Mouse (Mus musculus) erythroblast, adult 5-6 weeks (primary cell): Measurements from ENCODE around the gene Fkbpl. TPM values are rescaled to one million over a fixed set of nuclear protein-coding genes. Genes with fewer than 3 reads are reported as not detected.
A peak's percentile ranks its signal among the peaks of the same experiment; 100 is the strongest.

Experiments used
- ATAC-seq: replicated peaks from 2 replicates; pipeline ENCODE4 v1.8.0; 2016; ENCODE audit warnings: moderate number of reproducible peaks, mild to moderate bottlenecking, moderate TSS enrichment, inconsistent platforms; ENCODE audit not compliant: poor library complexity, low FRiP score, severe bottlenecking
- total RNA-seq, 2 experiments: library from RNA; stranded (forward) in 1 of 2; stranded (reverse) in 1 of 2; fragments of 150-400 nt in 1 of 2; fragments of 200-764, 138-1000 nt in 1 of 2; gene quantifications; 2 replicates each; pipeline versions ENCODE4 v1.2.3 to v1.2.4; 2015 to 2017; ENCODE audit warnings: low replicate concordance in 2 of 2

Gene Fkbpl
- total RNA-seq, 2 experiments from 2014 or later, result 3.9 TPM; not detected in 1

GRCm38 (mm10) chr17:34645256-34645829 lies 779 bp downstream of the Fkbpl start:
- no peak for ATAC-seq

- ATAC-seq, result no peak
Observed at GRCm38 (mm10) chr17:34645831-34646511, 1.4 kb downstream of the Fkbpl start.

- ATAC-seq, result peak; percentile 93
Observed at GRCm38 (mm10) chr17:34646906-34647787, 2.6 kb downstream of the Fkbpl start, which contains the start of gene Atf6b. Gene Atf6b (plus strand): TSS chr17:34647146.

GRCm38 (mm10) chr17:34648141-34648890 lies 3.8 kb downstream of the Fkbpl start:
- ATAC-seq, result no peak

- no peak for ATAC-seq
Observed at GRCm38 (mm10) chr17:34649106-34649864, 4.7 kb downstream of the Fkbpl start.

DNA sequence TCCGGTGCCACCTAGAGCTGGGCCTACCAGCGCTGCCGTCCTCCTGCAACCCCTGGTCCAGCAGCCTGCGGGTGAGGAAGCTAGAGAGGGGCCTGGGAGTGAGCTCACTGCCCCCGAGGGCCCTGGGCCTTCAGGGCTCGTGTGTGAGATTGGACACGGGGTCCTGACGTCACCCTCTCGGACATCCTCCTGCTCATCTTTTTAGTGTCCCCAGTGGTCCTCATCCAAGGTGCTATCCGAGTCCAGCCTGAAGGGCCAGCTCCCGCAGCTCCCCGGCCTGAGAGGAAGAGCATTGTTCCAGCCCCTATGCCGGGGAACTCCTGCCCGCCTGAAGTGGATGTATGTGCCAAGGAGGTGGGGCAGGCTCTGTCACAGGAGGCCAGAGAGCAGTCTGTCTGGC lies 6.2 kb downstream of the Fkbpl start:
- no peak for ATAC-seq

DNA sequence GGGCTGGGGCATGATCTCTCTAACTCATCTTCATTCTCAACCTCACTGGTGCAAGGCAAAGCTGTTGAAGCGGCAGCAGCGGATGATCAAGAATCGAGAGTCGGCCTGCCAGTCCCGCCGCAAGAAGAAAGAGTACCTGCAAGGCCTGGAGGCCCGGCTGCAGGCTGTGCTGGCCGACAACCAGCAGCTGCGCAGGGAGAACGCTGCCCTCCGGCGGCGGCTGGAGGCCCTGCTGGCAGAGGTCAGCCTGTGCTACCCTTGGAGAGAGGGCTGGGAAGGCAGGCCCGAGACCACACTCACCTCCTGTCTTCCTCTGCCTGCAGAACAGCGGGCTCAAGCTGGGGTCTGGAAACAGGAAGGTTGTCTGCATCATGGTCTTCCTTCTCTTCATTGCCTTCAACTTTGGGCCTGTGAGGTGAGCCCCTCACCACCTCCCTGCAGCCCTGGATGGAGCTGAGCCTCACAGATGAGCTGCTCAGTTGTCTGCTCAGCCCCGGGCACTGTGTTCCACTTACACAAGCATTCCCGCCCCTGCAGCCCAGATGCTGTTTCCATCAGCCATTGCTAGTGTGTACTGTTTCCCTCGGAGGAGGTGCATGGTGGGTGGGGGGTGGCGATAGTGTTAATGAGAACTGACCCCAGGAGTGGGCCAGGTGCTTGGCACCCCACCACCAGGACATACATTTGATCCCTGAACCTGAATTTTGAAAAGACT lies 7.1 kb downstream of the Fkbpl start:
- ATAC-seq, result no peak

DNA sequence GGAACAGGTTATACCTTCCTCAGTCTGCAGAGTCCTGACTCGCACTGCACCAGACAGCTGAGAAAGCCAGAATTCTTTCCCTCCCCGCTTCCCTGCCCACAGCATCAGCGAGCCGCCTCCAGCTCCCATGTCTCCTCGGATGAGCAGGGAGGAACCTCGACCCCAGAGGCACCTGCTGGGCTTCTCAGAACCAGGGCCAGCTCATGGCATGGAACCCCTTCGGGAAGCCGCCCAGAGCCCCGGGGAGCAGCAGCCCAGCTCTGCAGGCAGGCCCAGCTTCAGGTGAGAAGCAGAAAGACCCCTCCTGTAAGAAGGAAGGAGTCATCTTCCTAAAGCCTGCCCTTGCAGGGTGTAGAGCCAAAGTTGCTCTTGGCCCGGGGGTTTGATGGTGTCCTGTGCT lies 8.0 kb downstream of the Fkbpl start:
- ATAC-seq, result no peak

DNA sequence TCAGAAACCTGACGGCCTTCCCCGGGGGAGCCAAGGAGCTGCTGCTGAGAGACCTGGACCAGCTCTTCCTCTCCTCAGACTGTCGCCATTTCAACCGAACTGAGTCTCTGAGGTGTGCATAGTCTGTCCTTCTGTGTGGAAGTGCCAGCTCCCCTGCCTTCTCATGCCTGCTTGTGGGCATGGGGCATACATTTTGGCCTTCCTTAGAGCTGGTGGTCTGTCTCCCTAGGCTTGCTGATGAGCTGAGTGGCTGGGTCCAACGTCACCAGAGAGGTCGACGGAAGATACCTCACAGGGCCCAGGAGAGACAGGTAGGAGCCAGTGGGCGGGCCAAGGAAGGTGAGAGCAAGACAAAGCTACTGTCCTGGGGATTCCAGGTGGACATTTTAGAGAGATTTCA lies 8.4 kb downstream of the Fkbpl start:
- no peak for ATAC-seq

DNA sequence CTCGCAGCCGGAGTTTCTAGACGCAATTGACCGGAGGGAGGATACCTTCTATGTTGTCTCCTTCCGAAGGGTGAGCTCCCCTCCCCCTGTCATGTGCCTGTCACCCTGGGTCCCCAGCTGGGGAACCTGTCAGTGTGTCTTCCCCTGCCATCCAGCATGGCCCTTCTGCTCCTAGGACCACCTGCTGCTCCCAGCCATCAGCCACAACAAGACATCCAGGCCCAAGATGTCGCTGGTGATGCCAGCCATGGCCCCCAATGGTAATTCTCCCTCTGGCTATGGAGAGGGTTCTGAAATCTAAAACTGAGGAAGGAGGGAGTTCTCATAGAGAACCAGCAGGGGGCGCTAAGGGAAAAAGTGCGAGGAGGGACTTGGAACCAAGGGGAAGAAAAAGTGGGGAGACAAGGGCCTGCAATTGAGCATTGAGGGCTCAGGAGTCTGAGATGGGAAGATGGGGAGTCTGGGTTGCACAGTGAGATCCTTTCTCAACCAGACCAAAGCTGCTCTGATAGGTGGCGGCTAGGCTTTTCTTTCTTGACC lies 9.3 kb downstream of the Fkbpl start:
- peak; percentile 47; the same call in 1 of the 2 replicates for ATAC-seq

GRCm38 (mm10) chr17:34654392-34654791 lies 9.8 kb downstream of the Fkbpl start:
- ATAC-seq, result no peak

GRCm38 (mm10) chr17:34655160-34655559 lies 10.6 kb downstream of the Fkbpl start:
- no peak for ATAC-seq

- no peak for ATAC-seq
Observed at GRCm38 (mm10) chr17:34655581-34655991, 11.0 kb downstream of the Fkbpl start.

DNA sequence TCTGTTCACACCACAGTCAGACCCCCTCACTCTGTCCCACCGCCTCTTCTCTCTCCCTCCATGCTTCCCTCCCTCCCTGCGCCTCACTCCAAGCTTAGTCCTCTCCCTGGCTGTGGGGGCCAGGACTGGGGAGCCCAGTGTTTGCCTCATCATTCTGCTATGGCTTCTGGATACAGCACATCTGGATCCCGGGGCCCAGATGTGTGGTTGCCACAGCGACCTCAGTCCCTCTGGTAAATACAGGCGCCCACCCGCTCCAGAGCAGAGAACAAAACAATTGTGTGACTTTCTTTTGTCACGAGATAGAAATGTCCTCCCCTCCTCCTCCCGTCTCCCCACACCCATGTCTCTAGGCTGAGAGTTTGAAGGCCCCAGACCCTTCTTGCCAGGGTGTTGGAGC lies 12.1 kb downstream of the Fkbpl start:
- ATAC-seq, result no peak

- no peak for ATAC-seq
Observed at GRCm38 (mm10) chr17:34657271-34657670, 12.7 kb downstream of the Fkbpl start.

- ATAC-seq, result no peak
Observed at GRCm38 (mm10) chr17:34658145-34658544, 13.6 kb downstream of the Fkbpl start.

DNA sequence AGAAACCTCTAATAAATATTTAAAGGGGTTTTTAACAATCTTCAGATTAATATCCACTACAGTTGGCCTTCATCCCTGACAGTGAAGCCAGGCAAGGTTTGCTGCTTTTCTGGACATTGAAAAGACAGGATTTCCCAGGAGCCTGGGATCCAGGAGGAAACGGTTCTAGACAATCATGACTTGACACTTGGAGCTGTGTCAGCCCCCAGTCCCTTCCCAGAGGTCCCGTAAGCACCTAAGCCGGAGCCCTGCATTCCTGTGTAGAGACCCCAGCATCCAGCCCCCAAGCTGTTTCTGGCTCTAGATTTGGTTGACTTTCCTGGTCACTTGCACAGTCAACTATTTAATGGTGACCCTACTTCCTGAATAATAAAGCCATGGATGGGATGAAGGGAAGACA lies 14.0 kb downstream of the Fkbpl start:
- ATAC-seq, result no peak

DNA sequence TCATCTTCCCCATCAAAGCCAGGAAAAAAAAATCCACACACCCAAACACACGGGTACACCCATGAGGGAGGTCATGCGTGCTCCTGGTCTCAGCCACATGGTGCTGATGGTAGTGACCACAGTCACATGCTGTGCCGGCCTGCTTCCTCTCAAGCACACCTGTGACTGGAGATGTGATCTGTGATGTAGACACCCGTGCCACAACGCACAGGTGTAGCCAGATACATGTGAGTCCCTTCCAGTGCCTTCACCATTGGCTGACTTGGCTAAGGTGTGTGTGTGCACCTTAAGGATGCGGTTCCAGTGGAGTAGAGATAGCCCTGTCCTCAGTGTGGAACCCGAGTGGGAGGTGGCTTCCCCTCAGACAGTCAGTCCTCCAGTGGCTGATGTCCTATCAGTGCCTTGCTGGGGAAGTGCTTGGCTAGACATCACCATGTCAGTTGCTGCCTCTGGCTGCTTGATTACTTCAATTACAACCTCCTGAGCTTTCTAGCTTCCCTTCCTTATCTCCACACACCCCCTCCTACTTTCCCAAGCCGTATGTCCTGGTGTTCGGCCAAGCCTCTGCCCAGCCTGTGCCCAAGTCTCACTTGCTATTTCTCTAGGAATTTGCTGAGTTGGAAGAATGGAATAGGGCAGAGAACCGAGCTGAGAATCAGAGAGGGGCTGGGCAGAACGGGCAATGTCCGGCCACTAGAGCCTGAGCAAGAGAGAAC lies 14.8 kb downstream of the Fkbpl start:
- no peak for ATAC-seq
